Mouse (Mus musculus): ENCODE measurements around the gene Gm21188. TPM values are rescaled to one million over a fixed set of nuclear protein-coding genes. Genes with fewer than 3 reads are reported as not detected.
A peak's percentile ranks its signal among the peaks of the same experiment; 100 is the strongest.
"Not testable (repeated sequence)": the region's sequence is repeated elsewhere in the genome, so short reads cannot be mapped to it uniquely, and the experiment has no call there.

The Gm21188 gene
- polyA plus RNA-seq, 1 experiment from 2014 or later = not detected

DNA sequence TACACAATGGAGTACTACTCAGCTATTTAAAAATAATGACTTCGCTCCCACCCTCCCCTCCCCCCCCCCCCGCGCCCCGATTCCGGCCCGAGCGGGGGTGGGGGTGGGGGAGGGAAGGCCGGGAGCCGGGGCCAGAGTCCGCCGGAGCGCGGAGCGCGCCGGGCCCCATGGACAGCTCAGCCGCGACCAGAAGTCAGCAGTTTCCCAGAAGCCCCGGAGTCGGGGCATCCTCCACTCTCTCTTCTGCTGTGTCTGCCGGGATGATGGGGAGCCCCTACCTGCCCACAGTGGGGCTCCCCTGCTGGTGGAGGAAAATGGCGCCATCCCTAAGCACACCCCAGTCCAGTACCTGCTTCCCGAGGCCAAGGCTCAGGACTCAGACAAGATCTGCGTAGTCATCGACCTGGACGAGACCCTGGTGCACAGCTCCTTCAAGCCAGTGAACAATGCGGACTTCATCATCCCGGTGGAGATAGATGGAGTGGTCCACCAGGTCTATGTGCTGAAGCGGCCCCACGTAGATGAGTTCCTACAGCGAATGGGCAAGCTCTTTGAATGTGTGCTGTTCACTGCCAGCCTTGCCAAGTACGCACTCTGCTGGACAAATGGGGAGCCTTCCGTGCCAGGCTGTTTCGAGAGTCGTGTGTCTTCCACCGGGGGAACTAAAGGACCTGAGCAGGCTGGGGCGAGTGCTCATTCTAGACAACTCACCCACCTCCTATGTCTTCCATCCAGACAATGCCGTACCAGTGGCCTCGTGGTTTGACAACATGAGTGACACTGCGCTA is 5.4 kb downstream of the Gm21188 start:
- not testable (repeated sequence) for ATAC-seq; H3K9ac ChIP-seq; H3K9me3 ChIP-seq (replicated peaks); H3K36me3 ChIP-seq (ENCODE audit: poor library complexity, severe bottlenecking); H3K27me3 ChIP-seq; H3K27ac ChIP-seq; H3K4me2 ChIP-seq; H3K4me3 ChIP-seq; H3K4me1 ChIP-seq
- WGBS = under 1% methylated on average over 11 of the region's 40 CpGs

DNA sequence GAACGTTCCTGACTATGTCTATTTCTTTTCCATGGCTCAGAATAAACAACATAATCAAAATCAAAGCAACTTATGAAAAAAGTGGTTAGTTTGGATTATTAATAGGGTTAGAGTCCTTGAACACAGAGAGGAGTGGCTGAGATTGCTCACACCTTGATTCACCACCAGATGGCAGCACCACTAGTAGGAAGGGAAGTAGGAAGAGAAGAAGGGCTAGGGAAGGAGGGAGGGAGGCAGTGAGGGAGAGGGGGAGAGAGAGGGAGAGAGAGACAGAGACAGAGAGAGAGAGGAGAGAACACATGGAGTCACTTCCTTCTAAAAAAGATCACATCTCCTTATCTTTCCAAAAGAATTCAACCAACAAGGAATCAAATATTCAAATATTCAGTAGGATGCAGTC is 10.8 kb downstream of the Gm21188 start:
- ATAC-seq; H3K4me1 ChIP-seq; H3K36me3 ChIP-seq (ENCODE audit: poor library complexity, severe bottlenecking); H3K9me3 ChIP-seq (replicated peaks); H3K4me2 ChIP-seq; H3K4me3 ChIP-seq; H3K27ac ChIP-seq; H3K9ac ChIP-seq: not testable (repeated sequence)
- no CpG with 5 or more reads among the region's 1 CpGs for WGBS
- H3K27me3 ChIP-seq = peaks cover 20% of the 10 kb centered on the region

DNA sequence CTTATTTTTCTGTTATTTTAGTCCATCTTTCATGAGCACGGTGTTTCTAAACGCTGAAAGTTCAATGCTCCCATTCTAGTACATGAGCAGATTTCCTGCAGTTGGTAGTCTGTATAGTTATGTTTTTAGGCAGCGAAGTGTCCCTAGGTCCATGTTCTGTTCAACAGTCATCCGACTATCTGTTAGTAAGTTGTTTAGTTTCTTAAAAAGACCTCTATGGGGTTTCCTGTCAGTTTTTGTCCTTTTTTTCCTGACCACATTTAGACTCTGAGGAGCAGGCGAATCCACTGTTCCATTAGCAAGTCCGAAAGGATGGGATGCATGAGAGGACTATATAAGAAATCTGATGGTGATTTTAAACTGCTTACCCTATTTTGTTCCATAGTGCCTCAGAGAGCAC is 14.1 kb downstream of the Gm21188 start:
- ATAC-seq; H3K9me3 ChIP-seq (replicated peaks); H3K4me2 ChIP-seq; H3K4me1 ChIP-seq; H3K27ac ChIP-seq; H3K4me3 ChIP-seq; H3K36me3 ChIP-seq (ENCODE audit: poor library complexity, severe bottlenecking); H3K9ac ChIP-seq: not testable (repeated sequence)
- WGBS = 5% methylated on average over 6 of the region's 6 CpGs
- peaks cover 29% of the 10 kb centered on the region for H3K27me3 ChIP-seq

DNA sequence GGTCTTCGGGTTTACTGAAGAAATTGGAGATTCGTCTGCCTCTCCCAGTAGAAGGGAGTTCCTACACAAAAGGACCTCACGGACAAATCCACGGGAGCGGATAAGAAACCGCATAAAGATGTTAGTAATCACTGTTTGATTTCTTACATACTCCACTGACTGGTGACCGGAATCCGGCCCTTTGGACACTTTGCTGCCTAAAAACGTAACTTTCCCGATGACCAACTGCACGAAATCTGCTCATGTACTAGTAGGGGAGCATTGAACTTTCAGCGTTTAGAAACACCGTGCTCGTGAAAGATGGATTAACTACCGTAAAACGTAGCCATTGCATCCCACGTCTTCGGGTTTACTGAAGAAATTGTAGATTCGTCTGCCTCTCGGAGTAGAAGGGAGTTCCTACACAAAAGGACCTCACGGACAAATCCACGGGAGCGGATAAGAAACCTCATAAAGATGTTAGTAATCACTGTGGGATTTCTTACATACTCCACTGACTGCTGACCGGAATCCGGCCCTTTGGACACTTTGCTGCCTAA is 15.3 kb downstream of the Gm21188 start:
- H3K27me3 ChIP-seq = peaks cover 27% of the 10 kb centered on the region
- not testable (repeated sequence) for H3K4me2 ChIP-seq; H3K36me3 ChIP-seq (ENCODE audit: poor library complexity, severe bottlenecking); H3K9me3 ChIP-seq (replicated peaks); H3K27ac ChIP-seq; ATAC-seq; H3K4me1 ChIP-seq; H3K9ac ChIP-seq; H3K4me3 ChIP-seq
- 1% methylated on average over 24 of the region's 25 CpGs for WGBS

DNA sequence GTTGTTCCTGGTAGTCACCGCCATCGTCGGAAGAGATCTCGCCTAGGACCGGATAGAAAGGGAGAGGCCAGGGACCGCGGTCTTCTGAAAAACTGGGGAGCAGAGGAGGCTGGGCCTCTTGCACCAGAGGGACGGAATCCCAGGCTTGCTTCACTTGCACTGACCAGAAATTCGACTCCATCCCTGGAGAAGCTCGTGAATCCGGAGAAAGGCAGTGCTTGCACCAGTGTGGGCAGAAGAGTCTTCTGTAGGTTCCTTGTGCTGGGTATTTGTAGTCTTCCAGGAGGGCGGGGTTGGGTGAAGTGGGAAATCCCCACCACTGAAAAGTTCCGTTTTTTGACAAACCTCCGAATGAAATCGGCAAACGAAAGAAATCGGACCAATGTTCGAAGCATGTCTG is 16.8 kb downstream of the Gm21188 start:
- H3K27me3 ChIP-seq = peaks cover 26% of the 10 kb centered on the region
- 0% methylated on average over 9 of the region's 18 CpGs for WGBS
- ATAC-seq = not testable (repeated sequence)

DNA sequence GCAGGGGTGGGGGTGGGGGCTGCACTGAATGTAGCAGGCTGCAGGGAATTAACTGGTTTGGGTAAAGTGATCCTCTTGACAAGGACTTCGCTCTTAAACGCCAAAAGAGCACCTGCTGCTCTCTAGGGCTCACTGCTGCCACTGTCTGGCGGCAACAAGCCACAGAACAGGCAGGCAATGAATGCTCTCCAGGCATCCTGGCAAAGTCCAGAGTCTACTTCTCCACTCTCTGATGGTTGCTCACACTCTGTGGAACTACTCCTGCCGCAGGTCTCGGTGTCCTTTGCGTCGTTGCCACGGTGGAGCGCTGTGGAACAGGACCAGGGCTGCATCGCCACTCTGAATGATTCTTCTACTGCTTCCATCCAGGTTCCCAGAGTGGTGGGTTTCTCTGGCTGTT is 17.4 kb downstream of the Gm21188 start:
- not testable (repeated sequence) for H3K4me3 ChIP-seq; H3K9me3 ChIP-seq (replicated peaks); H3K4me1 ChIP-seq; H3K27ac ChIP-seq; H3K4me2 ChIP-seq; H3K9ac ChIP-seq; H3K36me3 ChIP-seq (ENCODE audit: poor library complexity, severe bottlenecking)
- peak; percentile 55; the same call in 1 of the 2 replicates for ATAC-seq
- H3K27me3 ChIP-seq = peaks cover 26% of the 10 kb centered on the region
- WGBS = 0% methylated on average over 3 of the region's 10 CpGs

More for the DNA sequence above, 16.8 kb downstream of the Gm21188 start:
- not testable (repeated sequence) for H3K4me1 ChIP-seq; H3K4me3 ChIP-seq; H3K27ac ChIP-seq; H3K36me3 ChIP-seq (ENCODE audit: poor library complexity, severe bottlenecking); H3K9ac ChIP-seq; H3K9me3 ChIP-seq (replicated peaks); H3K4me2 ChIP-seq

DNA sequence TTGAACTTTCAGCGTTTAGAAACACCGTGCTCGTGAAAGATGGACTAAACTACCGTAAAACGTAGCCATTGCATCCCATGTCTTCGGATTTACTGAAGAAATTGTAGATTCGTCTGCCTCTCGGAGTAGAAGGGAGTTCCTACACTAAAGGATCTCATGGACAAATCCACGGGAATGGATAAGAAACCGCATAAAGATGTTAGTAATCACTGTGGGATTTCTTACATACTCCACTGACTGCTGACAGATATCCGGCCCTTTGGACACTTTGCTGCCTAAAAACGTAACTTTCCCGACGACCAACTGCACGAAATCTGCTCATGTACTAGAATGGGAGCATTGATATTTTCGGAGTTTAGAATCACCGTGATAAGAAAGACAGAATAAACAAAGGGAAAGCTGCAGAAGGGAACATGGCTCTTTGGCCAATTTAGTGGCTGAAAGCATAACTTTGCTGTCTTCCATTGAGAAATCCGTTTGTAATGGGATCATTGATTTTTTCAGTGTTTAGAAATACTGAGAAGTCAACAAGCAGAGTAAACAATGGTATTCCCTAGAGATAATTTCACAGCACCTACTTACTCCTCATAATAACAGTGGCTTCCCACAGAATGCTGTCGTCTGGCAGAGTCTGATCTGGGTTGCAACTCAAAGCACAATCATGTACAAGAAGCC is 18.3 kb downstream of the Gm21188 start:
- not testable (repeated sequence) for H3K9me3 ChIP-seq (replicated peaks); H3K27ac ChIP-seq; H3K4me2 ChIP-seq; H3K4me1 ChIP-seq; H3K9ac ChIP-seq; H3K36me3 ChIP-seq (ENCODE audit: poor library complexity, severe bottlenecking); H3K4me3 ChIP-seq; ATAC-seq
- H3K27me3 ChIP-seq = peaks cover 23% of the 10 kb centered on the region
- 2% methylated on average over 19 of the region's 19 CpGs for WGBS

GRCm38 (mm10) chr13:120031676-120032075 is 20.3 kb downstream of the Gm21188 start:
- not testable (repeated sequence) for H3K36me3 ChIP-seq (ENCODE audit: poor library complexity, severe bottlenecking); H3K9ac ChIP-seq; H3K27ac ChIP-seq; H3K9me3 ChIP-seq (replicated peaks); H3K4me1 ChIP-seq; ATAC-seq; H3K4me2 ChIP-seq; H3K4me3 ChIP-seq
- under 1% methylated on average over 16 of the region's 16 CpGs for WGBS
- peaks cover 11% of the 10 kb centered on the region for H3K27me3 ChIP-seq

DNA sequence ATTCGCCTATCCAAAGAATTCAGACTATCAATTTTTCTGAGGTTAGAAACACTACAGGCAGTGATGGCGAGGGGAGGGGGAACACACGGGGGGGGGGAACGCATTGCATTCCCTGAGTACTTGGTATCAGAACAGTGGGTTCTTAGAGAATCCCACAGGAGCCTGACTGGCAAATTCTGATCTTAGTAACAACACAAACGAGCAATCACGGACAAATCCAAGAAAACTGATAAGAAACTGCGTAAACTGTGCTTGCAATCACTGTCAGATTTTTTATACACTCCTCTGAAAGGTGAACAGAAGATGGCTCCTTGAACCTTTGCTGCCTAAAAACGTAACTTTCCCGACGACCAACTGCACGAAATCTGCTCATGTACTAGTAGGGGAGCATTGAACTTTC is 24.6 kb downstream of the Gm21188 start:
- peaks cover 21% of the 10 kb centered on the region for H3K27me3 ChIP-seq
- H3K4me3 ChIP-seq; H3K9ac ChIP-seq; H3K27ac ChIP-seq; H3K4me2 ChIP-seq; H3K9me3 ChIP-seq (replicated peaks); ATAC-seq; H3K36me3 ChIP-seq (ENCODE audit: poor library complexity, severe bottlenecking); H3K4me1 ChIP-seq: not testable (repeated sequence)
- 1% methylated on average over 11 of the region's 11 CpGs for WGBS

DNA sequence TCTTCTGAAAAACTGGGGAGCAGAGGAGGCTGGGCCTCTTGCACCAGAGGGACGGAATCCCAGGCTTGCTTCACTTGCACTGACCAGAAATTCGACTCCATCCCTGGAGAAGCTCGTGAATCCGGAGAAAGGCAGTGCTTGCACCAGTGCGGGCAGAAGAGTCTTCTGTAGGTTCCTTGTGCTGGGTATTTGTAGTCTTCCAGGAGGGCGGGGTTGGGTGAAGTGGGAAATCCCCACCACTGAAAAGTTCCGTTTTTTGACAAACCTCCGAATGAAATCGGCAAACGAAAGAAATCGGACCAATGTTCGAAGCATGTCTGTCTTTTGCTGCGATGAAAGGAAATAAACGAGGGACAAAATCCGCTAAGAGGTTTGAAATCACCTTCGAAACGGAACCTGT is 25.1 kb downstream of the Gm21188 start, which contains the start of gene Gm36079:
Gene Gm36079, minus strand, starts transcription at position 101 of the 400 bp plus-strand sequence.
- peaks cover 21% of the 10 kb centered on the region for H3K27me3 ChIP-seq
- not testable (repeated sequence) for ATAC-seq; H3K9ac ChIP-seq; H3K4me3 ChIP-seq; H3K36me3 ChIP-seq (ENCODE audit: poor library complexity, severe bottlenecking); H3K27ac ChIP-seq; H3K9me3 ChIP-seq (replicated peaks); H3K4me2 ChIP-seq; H3K4me1 ChIP-seq
- no CpG with 5 or more reads among the region's 17 CpGs for WGBS

GRCm38 (mm10) chr13:120026373-120026772 is 25.6 kb downstream of the Gm21188 start:
- H3K4me3 ChIP-seq; H3K36me3 ChIP-seq (ENCODE audit: poor library complexity, severe bottlenecking); H3K4me1 ChIP-seq; H3K4me2 ChIP-seq; H3K27ac ChIP-seq; H3K9me3 ChIP-seq (replicated peaks); H3K9ac ChIP-seq: not testable (repeated sequence)
- peaks cover 21% of the 10 kb centered on the region for H3K27me3 ChIP-seq
- 0% methylated on average over 3 of the region's 13 CpGs for WGBS
- ATAC-seq = peak; percentile 50; the same call in 1 of the 2 replicates

DNA sequence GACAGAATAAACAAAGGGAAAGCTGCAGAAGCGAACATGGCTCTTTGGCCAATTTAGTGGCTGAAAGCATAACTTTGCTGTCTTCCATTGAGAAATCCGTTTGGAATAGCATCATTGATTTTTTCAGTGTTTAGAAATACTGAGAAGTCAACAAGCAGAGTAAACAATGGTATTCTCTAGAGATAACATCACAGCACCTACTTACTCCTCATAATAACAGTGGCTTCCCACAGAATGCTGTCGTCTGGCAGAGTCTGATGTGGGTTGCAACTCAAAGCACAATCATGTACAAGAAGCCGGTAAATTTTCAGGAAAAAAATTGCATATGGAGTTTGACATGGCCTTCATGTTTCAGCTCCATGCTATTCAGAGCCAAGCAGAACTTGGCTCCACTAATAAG is 26.4 kb downstream of the Gm21188 start:
- not testable (repeated sequence) for H3K27ac ChIP-seq; H3K9me3 ChIP-seq (replicated peaks); H3K4me2 ChIP-seq; H3K4me1 ChIP-seq; H3K4me3 ChIP-seq; ATAC-seq; H3K9ac ChIP-seq; H3K36me3 ChIP-seq (ENCODE audit: poor library complexity, severe bottlenecking)
- WGBS = 8% methylated on average over 4 of the region's 4 CpGs
- peaks cover 21% of the 10 kb centered on the region for H3K27me3 ChIP-seq

Data from forebrain, embryonic 13.5 days (tissue).